Mouse (Mus musculus) 416B (cell line): ENCODE measurements around the gene Irf8.

Experiments
- DNase-seq: peaks from one replicate; pipeline ENCODE4 v3.0.0; 2011; ENCODE audit warnings: low read depth

The Irf8 gene

GRCm38 (mm10) chr8:120735770-120736481 lies at the start of gene Irf8:
Gene Irf8 (plus strand): TSS chr8:120736358.
- DNase-seq = no peak

GRCm38 (mm10) chr8:120686576-120686975 lies 49.6 kb upstream of the Irf8 start:
- DNase-seq = no peak

DNA sequence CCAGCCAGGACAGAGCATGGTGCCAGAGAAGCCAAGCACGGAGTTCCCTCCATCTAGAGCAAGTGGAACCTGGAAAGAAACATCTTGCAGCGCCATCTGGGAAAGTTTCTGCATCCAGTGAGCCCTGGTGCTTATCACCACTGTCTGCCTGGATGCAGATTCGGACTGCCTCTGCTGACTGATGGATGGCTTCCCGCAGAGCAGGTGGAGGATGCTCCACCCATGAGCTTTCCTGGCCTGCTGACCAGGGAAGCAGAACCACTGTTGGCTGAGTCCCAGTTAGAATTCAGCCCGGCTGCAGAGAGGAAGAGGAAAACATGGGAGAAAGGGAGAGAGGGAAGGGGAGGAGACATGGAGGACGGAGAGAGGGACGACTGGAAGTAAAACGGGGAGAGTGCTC lies 48.4 kb upstream of the Irf8 start:
- DNase-seq = no peak

DNA sequence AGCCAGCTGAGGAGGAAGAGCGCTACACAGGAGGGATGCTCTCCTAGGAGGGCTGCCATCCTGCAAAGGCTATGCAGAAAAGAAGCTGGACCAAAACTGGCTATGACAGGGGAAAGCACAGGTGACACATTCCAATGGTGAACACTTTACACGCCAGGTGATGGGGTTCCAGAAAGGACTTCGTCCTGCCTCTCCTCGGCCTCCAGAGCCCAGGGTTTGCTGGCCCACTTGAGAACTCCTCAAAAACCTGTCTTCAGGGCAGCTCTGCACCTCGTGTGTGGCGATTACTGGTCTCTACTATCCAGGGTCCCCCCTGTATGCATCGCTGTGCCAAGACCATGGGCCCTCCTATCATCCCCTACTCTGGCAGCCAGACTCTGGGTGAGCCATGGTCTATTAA lies 47.6 kb upstream of the Irf8 start:
- no peak for DNase-seq

DNA sequence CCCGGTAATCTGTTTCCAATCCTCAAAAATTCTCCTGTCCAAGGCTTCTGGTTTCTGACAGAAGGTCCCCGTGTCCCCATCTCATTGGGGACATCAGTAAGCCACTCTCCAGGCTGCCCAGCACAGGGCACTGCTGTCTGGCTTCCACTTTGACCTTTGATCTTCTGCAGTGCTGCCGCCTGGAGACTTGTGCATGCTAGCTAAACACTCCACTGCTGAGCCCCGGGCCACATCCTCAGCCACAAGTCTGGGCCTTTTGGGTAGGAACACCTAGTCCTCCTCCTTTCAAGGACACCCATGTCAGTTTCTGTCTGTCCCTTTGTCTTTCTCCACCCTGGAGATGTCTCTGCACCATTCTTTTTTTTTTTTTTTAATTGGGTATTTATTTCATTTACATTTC lies 43.2 kb upstream of the Irf8 start:
- DNase-seq = no peak

DNA sequence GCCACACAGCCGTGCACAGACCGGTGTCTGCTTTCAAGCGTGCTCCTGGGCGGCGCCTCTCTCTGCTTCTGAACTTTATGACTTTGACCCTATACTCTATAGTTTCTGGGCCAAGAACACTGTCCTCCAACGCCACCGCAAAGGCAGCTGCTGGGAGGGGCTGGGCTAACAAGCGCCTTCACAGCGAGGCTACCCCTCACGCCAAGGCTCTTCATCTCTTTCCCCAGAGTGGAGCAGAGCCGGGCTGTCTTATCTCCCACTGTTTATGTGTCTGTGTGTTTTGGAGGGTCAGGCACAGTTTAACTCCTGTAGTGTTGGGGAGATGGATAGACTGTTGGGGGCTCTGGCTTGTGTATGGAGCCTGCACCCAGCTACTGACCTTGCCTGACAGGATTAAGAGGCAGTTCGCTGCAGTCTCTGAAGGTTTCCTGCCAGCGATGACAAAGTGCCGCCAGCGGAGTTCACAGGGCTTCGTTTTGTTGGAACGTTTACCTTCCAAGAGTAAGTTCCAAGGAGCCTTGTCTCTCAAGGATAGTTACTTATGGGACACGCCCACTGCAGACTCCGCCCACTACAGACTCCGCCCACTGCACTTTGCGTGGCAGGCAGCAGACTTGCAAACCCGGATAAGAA lies 42.2 kb upstream of the Irf8 start:
- peak; percentile 63 for DNase-seq

DNA sequence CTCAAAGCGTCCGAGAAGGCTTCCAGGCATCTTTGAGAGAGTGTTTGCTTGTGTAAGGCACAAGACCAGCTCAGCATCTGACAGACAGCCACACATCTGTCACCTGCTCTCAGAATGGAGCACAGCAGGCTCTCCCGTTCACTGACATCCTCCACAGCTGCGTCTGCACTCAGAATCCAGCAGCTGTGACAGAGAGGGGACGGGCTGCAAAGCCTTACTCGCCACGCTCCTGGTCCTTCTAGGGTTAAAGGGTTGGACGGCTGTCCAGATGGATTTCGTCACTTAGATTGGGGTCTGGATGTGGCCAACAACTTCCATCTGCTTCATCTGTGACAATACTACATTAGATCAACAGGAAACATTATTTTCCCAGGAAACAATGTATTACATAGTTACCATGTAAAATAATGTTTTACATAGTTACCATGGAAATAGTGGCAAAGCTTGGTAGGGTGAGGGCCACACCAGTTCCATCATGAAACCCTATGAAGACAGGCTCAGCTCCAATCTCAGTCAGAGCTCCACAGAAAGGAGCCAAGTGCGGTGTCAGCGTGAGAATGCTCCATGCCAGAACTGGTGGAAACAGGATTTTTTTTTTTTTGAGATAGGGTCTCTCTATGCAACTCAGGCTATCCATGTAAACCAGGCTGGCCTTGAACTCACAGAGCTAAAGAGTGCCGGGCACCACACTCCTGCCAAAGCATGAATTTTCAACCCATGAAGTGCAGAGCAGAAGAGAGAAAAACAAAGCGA lies 39.6 kb upstream of the Irf8 start:
- DNase-seq = no peak

- DNase-seq = peak; percentile 93
Measured at GRCm38 (mm10) chr8:120697154-120697978, 38.8 kb upstream of the Irf8 start.

- no peak for DNase-seq
Measured at GRCm38 (mm10) chr8:120697979-120698272, 38.2 kb upstream of the Irf8 start.

GRCm38 (mm10) chr8:120698426-120698825 lies 37.7 kb upstream of the Irf8 start:
- no peak for DNase-seq

DNA sequence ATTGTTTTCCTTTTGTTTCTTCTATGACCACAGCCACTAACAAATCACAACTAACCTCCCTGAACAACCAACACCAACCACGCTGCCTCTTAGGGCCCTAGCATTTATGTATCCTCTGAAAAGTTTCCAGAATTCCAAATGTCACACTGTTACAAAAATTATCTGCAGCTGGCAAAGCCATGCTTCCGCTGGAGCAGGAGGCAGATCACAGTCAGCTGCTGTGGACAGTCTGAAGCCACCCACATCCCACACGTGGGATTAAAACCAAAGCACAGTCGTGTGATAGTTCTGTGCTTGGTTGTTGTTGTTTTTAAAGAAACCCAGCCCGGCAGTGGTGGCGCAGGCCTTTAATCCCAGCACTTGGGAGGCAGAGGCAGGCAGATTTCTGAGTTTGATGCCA lies 37.1 kb upstream of the Irf8 start:
- DNase-seq = no peak

GRCm38 (mm10) chr8:120699565-120699964 lies 36.6 kb upstream of the Irf8 start:
- DNase-seq = peak; percentile 69

DNA sequence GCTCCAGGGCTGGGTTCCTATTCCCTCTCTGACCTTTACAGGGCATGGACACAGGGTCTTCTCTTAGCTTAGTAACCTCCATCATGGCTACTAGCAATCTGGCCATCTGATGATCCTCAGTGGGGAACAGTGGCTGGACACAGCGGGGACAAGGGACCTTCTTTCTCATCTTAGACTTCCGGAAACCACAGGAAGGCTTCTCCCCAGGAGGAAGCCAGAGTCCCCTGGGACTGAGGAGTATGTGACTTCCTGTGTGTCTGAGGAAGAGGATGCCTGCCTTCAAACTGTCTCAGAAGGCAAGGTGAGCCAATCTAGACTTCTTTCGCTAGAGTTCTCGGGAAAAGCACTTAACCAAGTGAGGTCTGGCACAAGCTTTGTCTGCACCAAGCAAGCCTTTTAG lies 36.1 kb upstream of the Irf8 start:
- no peak for DNase-seq

GRCm38 (mm10) chr8:120701758-120702465 lies 34.2 kb upstream of the Irf8 start:
- DNase-seq = peak; percentile 90

GRCm38 (mm10) chr8:120704203-120704602 lies 32.0 kb upstream of the Irf8 start:
- DNase-seq = no peak

GRCm38 (mm10) chr8:120705163-120705562 lies 31.0 kb upstream of the Irf8 start:
- DNase-seq = no peak

- no peak for DNase-seq
Measured at GRCm38 (mm10) chr8:120706193-120706592, 30.0 kb upstream of the Irf8 start.

DNA sequence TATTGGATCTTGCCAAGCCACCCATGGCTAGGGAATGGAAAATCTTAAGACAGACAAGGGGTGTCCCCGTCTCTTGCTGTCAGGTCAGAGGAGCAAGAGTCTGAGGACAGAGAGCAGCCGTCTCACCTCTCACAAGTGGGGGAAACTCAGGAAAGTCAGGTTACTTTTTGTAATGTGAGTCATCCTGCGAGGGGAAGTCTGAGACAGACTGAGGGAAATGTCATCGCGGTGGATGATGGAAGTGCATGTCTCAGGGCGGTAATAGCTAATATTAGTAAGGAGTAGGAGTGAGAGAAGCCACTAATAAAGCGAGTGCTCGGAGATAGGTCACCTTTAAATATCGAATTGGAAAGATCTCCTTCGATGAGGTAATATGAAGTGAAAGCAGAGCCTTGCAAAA lies 27.0 kb upstream of the Irf8 start:
- peak; percentile 61 for DNase-seq

DNA sequence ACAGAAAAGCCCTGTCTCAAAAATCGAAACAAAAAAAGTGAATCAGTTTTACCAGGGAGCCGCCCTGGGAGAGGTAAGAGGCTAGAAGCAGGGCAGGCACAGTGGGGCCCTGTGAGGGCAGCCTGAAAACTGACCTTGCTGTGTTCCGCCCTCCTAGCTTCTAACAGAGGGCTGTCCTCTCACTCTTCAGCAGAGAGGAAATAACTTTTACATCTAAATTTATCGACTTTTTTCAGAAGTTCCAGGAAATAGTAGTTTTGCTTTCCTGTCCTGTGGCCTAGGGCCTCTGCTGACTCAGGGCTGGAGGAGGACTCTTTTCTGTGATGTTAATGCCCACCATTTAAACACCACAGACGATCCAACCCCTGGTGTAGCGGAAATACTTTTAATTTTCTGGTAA lies 21.0 kb upstream of the Irf8 start:
- DNase-seq = peak; percentile 69

GRCm38 (mm10) chr8:120715996-120716680 lies 20.0 kb upstream of the Irf8 start:
- peak; percentile 82 for DNase-seq

DNA sequence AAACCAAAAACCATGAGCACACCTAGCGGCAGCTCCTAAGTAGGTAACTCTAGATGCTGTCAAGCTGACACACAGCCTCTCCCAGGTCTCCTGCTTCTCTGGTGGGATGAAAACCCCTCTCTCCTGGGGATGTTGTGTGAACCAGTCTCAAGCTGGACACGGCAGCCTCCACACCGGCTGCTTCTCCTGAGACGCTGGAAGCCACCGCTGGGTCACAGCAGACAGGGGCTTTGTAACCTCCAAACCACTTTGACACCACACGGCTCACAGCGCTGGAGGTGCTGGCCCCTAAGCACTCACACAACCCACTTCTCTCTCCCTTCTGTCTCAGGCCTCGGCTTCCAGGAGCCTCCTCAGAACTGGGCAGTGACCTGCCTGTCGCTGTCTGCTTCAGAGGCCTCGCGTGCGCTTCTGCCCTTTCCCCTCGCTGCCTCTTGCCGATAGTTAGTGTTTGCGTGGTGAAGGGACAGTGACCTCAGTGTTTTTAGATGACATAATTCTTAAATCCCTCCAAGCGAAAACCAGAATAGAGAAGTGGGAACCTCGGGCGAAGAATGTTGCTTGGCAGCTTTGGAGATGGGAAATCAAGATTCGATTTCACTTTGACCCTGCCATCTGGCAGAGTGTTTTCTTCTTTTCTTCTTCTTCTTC lies 16.4 kb upstream of the Irf8 start:
- DNase-seq = no peak
